In the genomic region with DNA sequence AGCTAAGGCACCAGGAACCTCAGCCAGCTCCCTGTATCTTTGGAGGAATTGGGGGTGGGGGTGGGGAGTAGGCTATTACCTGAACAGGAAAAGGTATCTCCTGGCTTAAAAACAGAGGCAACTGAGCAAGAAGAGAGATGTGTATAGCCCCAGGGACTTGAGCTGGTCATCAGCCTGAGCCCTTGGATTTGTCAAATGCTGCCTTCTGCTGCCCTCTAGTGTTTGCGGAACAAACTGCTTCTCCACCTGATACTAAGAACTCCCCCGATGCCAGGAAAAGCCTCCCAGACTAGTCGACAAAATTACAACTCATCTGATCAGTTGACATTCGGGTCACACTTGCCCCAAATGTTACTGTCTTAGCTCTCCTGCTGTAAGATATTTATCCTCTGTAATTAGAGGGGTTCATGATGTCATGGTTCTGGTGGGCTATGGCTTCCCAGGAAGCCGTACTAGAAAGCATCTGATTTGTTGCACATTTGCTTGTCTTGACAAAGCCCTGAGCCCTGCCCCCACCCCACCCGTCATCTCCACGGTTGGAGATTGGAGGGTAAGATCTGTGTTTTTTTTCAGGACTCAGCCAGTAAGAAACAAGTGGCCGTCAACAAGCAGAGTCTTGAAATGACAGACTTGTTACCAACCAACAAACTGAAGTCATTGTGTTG, we compare ENCODE assay signal across 8 mouse cellular contexts. TPM values are rescaled to one million over a fixed set of nuclear protein-coding genes. Genes with fewer than 3 reads are reported as not detected.
A peak's percentile ranks its signal among the peaks of the same experiment; 100 is the strongest.
DNase-seq lines count a peak whose midpoint lies in the region; ATAC-seq and TF ChIP-seq lines count a peak whose summit lies in the region.

No protein-coding gene starts in this region.

- no peak overlapping the region for H3K27ac ChIP-seq in forebrain, embryonic 12.5 days
- H3K27ac ChIP-seq in heart, postnatal 0 days (ENCODE audit: low read depth), result no peak overlapping the region
- no peak overlapping the region for H3K27ac ChIP-seq in liver, embryonic 14.5 days
- H3K27ac ChIP-seq in neural tube, embryonic 14.5 days (ENCODE audit: low read depth, low read length), result no peak overlapping the region
- no peak overlapping the region for H3K27ac ChIP-seq in testis, adult 2 months (ENCODE audit: control insufficient read depth, insufficient read depth, low read depth, low read length)

- H3K4me3 ChIP-seq in E14TG2a.4 (replicated peaks; ENCODE audit: low read length), result peak overlapping the region; percentile 65
- no peak overlapping the region for H3K4me3 ChIP-seq in forebrain, embryonic 12.5 days (replicated peaks)
- no peak overlapping the region for H3K4me3 ChIP-seq in heart, postnatal 0 days (ENCODE audit: low read depth, low read length)
- no peak overlapping the region for H3K4me3 ChIP-seq in liver, embryonic 14.5 days (ENCODE audit: insufficient read depth in 1 of 2, low read depth in 2 of 2, low read length in 2 of 2)
- H3K4me3 ChIP-seq in neural tube, embryonic 14.5 days (ENCODE audit: low read depth, low read length), result no peak overlapping the region
- no peak overlapping the region for H3K4me3 ChIP-seq in testis, adult 2 months (ENCODE audit: control insufficient read depth, low read depth, low read length)

- peaks cover 23% of the 10 kb centered on the region; the same call in 1 of the 2 replicates for H3K27me3 ChIP-seq in E14TG2a.4 (ENCODE audit: insufficient read depth, low read length)
- H3K27me3 ChIP-seq in forebrain, embryonic 12.5 days, result no peaks in the 10 kb centered on the region
- H3K27me3 ChIP-seq in heart, postnatal 0 days (ENCODE audit: control insufficient read depth, insufficient read depth, low read length), result no peaks in the 10 kb centered on the region
- no peaks in the 10 kb centered on the region for H3K27me3 ChIP-seq in liver, embryonic 14.5 days (ENCODE audit: control insufficient read depth, insufficient read depth, low read length)
- H3K27me3 ChIP-seq in neural tube, embryonic 14.5 days (ENCODE audit: control insufficient read depth, insufficient read depth, low read length), result no peaks in the 10 kb centered on the region
- no peaks in the 10 kb centered on the region for H3K27me3 ChIP-seq in testis, adult 2 months (ENCODE audit: control insufficient read depth, insufficient read depth, low read length)

- peak; percentile 72 for ATAC-seq in forebrain, embryonic 12.5 days (ENCODE audit: low FRiP score)
- ATAC-seq in heart, postnatal 0 days (ENCODE audit: insufficient read depth, low read depth), result peak; percentile 55; the same call in 1 of the 2 replicates
- no peak for ATAC-seq in liver, embryonic 14.5 days (ENCODE audit: insufficient read depth)
- peak; percentile 77; the same call in 1 of the 2 replicates for ATAC-seq in neural tube, embryonic 14.5 days (ENCODE audit: low read depth)

- no peak overlapping the region for H3K4me2 ChIP-seq in forebrain, embryonic 12.5 days
- no peak overlapping the region for H3K4me2 ChIP-seq in heart, postnatal 0 days (ENCODE audit: low read depth, low read length)
- H3K4me2 ChIP-seq in liver, embryonic 14.5 days (ENCODE audit: low read depth), result no peak overlapping the region
- peak overlapping the region; percentile 12; the same call in 1 of the 2 replicates for H3K4me2 ChIP-seq in neural tube, embryonic 14.5 days (ENCODE audit: low read depth, low read length)

- H3K9me3 ChIP-seq in E14TG2a.4 (ENCODE audit: low read length), result peaks cover 7% of the 10 kb centered on the region
- H3K9me3 ChIP-seq in forebrain, embryonic 12.5 days, result no peaks in the 10 kb centered on the region
- no peaks in the 10 kb centered on the region for H3K9me3 ChIP-seq in heart, postnatal 0 days (replicated peaks; ENCODE audit: control insufficient read depth, low read length)
- H3K9me3 ChIP-seq in liver, embryonic 14.5 days (ENCODE audit: control insufficient read depth, low read length), result no peaks in the 10 kb centered on the region
- no peaks in the 10 kb centered on the region for H3K9me3 ChIP-seq in neural tube, embryonic 14.5 days (ENCODE audit: control insufficient read depth, low read length)

- WGBS in forebrain, embryonic 12.5 days, result 22% methylated on average over 8 of the region's 8 CpGs
- WGBS in heart, postnatal 0 days, result 16% methylated on average over 8 of the region's 8 CpGs
- WGBS in liver, embryonic 14.5 days (ENCODE audit: insufficient replicate concordance), result 17% methylated on average over 8 of the region's 8 CpGs
- WGBS in neural tube, embryonic 14.5 days, result 12% methylated on average over 8 of the region's 8 CpGs

- DNase-seq in c-Kit-positive CD71-positive TER-119-negative erythroid progenitor cells, embryonic 14.5 days (ENCODE audit: low read depth), result peak; percentile 38
- DNase-seq in heart, postnatal 0 days (ENCODE audit: low spot score), result peak; percentile 77
- DNase-seq in kidney, postnatal 25 days, result peak; percentile 77 to 90
- no peak for DNase-seq in liver, embryonic 14.5 days (ENCODE audit: low read depth in 3 of 3, low spot score in 3 of 3)

- no peak for TF ChIP-seq EP300 in heart, postnatal 0 days (IDR thresholded peaks at IDR 0.05; ENCODE audit: low read depth)
- TF ChIP-seq EP300 in liver, embryonic 14.5 days (IDR thresholded peaks at IDR 0.05; ENCODE audit: low read depth), result no peak

- H3K4me1 ChIP-seq in E14TG2a.4 (replicated peaks; ENCODE audit: low read depth, low read length), result peaks cover 33% of the 10 kb centered on the region
- peaks cover 8% of the 10 kb centered on the region; the same call in 1 of the 2 replicates for H3K4me1 ChIP-seq in forebrain, embryonic 12.5 days
- no peaks in the 10 kb centered on the region for H3K4me1 ChIP-seq in heart, postnatal 0 days (ENCODE audit: control insufficient read depth, insufficient read depth)
- H3K4me1 ChIP-seq in liver, embryonic 14.5 days (replicated peaks; ENCODE audit: control insufficient read depth in 2 of 2, insufficient read depth in 2 of 2, low read length in 1 of 2), result peaks cover 0 to 3% of the 10 kb centered on the region in 2 experiments; a peak in 2 of 4 replicates
- H3K4me1 ChIP-seq in neural tube, embryonic 14.5 days (ENCODE audit: control insufficient read depth, insufficient read depth, low read length), result no peaks in the 10 kb centered on the region
- H3K4me1 ChIP-seq in testis, adult 2 months (ENCODE audit: control insufficient read depth, insufficient read depth, low read length), result peaks cover 4% of the 10 kb centered on the region

- H3K9ac ChIP-seq in forebrain, embryonic 12.5 days, result 0 out of 2 replicates have a peak overlapping the region, but pooled peaks have one; percentile 2
- H3K9ac ChIP-seq in heart, postnatal 0 days (replicated peaks; ENCODE audit: low read depth, low read length), result no peak overlapping the region
- no peak overlapping the region for H3K9ac ChIP-seq in liver, embryonic 14.5 days (replicated peaks)
- no peak overlapping the region for H3K9ac ChIP-seq in neural tube, embryonic 14.5 days (replicated peaks; ENCODE audit: low read depth, low read length)

- TF ChIP-seq CTCF in E14TG2a.4 (conservative IDR thresholded peaks at IDR 0.05; ENCODE audit: low read length), result peak; percentile 87
- peak; percentile 86 for TF ChIP-seq CTCF in heart, postnatal 0 days (IDR thresholded peaks at IDR 0.05; ENCODE audit: low read depth)
- TF ChIP-seq CTCF in liver, embryonic 14.5 days (IDR thresholded peaks at IDR 0.05; ENCODE audit: low read depth), result peak; percentile 75
- TF ChIP-seq CTCF in testis, adult 2 months (IDR thresholded peaks at IDR 0.05; ENCODE audit: control insufficient read depth, insufficient read depth, insufficient replicate concordance, low read depth, low read length), result peak; percentile 78

- H3K36me3 ChIP-seq in E14TG2a.4 (ENCODE audit: insufficient read depth, low read length), result peaks cover 17% of the 10 kb centered on the region
- peaks cover 9% of the 10 kb centered on the region; the same call in 1 of the 2 replicates for H3K36me3 ChIP-seq in forebrain, embryonic 12.5 days (replicated peaks)
- no peaks in the 10 kb centered on the region for H3K36me3 ChIP-seq in heart, postnatal 0 days (replicated peaks; ENCODE audit: control insufficient read depth, insufficient read depth, low read length)
- no peaks in the 10 kb centered on the region; the same call in 1 of the 2 replicates for H3K36me3 ChIP-seq in liver, embryonic 14.5 days (replicated peaks; ENCODE audit: control insufficient read depth, insufficient read depth, low read depth)
- H3K36me3 ChIP-seq in neural tube, embryonic 14.5 days (ENCODE audit: control insufficient read depth, insufficient read depth, low read length), result no peaks in the 10 kb centered on the region
- no peaks in the 10 kb centered on the region for H3K36me3 ChIP-seq in testis, adult 2 months (ENCODE audit: control insufficient read depth, insufficient read depth, low read length)

- TF ChIP-seq POLR2A in testis, adult 2 months (IDR thresholded peaks at IDR 0.05; ENCODE audit: control insufficient read depth, low read depth, low read length), result no peak

RNA-seq across cellular contexts. Expression of a gene that starts 19.7 kb away (rescaled TPM):
- 81.1 and 87.0 TPM in 2 replicates for polyA plus RNA-seq in forebrain, embryonic 12.5 days (2016; fragmentation: Nextera tagmentation; extraction: Ambion mirVana)
- 11.9 and 13.1 TPM in 2 replicates for total RNA-seq in heart, postnatal 0 days (2014; rRNA removed; ENCODE audit: low replicate concordance)
- 41.9 and 49.7 TPM in 2 replicates for polyA plus RNA-seq in heart, postnatal 0 days (2015; fragmentation: Nextera tagmentation; extraction: Ambion mirVana)
- 7.2 and 14.4 TPM in 2 replicates for polyA plus RNA-seq in liver, embryonic 14.5 days (2012; rRNA removed)
- 31.1 and 33.2 TPM in 2 replicates for polyA plus RNA-seq in liver, embryonic 14.5 days (2014; fragmentation: Nextera tagmentation; extraction: Ambion mirVana)
- polyA plus RNA-seq in neural tube, embryonic 14.5 days (2014; fragmentation: Nextera tagmentation; extraction: Ambion mirVana), result 45.7 and 48.1 TPM in 2 replicates
- 49.6 and 56.3 TPM in 2 replicates for polyA plus RNA-seq in testis, adult 2 months (2012; rRNA removed)

RNA-seq across cellular contexts. Expression of a gene that starts 58.9 kb away (rescaled TPM):
- 5.7 and 6.8 TPM in 2 replicates for polyA plus RNA-seq in forebrain, embryonic 12.5 days (2016; fragmentation: Nextera tagmentation; extraction: Ambion mirVana)
- total RNA-seq in heart, postnatal 0 days (2014; rRNA removed; ENCODE audit: low replicate concordance), result 12.3 and 13.3 TPM in 2 replicates
- polyA plus RNA-seq in heart, postnatal 0 days (2015; fragmentation: Nextera tagmentation; extraction: Ambion mirVana), result 11.3 and 12.3 TPM in 2 replicates
- polyA plus RNA-seq in liver, embryonic 14.5 days (2012; rRNA removed), result 1.5 and 1.8 TPM in 2 replicates
- 1.7 and 2.3 TPM in 2 replicates for polyA plus RNA-seq in liver, embryonic 14.5 days (2014; fragmentation: Nextera tagmentation; extraction: Ambion mirVana)
- 2.0 and 6.6 TPM in 2 replicates for polyA plus RNA-seq in neural tube, embryonic 14.5 days (2014; fragmentation: Nextera tagmentation; extraction: Ambion mirVana)
- 3.1 and 3.2 TPM in 2 replicates for polyA plus RNA-seq in testis, adult 2 months (2012; rRNA removed)

Comparison
In these comparisons a context has a peak if more than half of its experiments do, and no peak if none do; other contexts are left out.
1. DNase-seq: peak in c-Kit-positive CD71-positive TER-119-negative erythroid progenitor cells, embryonic 14.5 days (single experiment), heart, postnatal 0 days (single experiment) and kidney, postnatal 25 days (2 of 2); none in liver, embryonic 14.5 days (0 of 3).
2. Peak in every context shown above with its lines, with median percentiles within 50 percentile points of each other: CTCF ChIP-seq.